Mouse (Mus musculus): ENCODE results near the gene Nelfcd.

Nelfcd gene

DNA sequence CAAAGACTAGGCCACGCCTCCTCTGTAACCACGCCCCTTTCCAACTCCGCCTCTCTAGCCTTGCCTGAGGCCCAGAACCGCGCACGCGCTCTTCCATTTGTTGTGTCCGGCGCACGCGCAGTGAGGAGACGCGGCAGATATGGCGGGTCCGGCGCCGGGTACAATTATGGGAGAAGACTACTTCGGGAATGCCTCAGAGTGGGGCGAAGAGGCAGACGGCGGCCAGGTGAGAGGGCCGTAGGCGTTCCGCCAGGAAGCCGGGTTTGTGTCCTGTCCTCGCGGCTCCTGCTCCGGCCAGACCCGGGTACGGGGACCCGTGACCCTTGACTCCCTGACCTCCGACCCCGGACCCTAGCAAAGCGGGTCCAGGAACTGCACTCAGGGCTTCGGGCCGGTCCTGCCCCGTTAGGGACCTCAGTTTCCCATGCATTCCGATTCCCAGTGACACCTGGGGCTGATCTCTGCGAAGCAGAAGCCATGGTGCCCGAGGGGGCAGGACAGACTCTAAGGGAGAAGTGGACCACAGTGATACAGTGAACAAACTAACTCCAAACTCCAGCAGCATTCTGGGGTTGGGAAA is at the start of gene Nelfcd:
Gene Nelfcd, plus strand, starts transcription at position 74 of the 580 bp plus-strand sequence.
- peak; percentile 97 for DNase-seq (ENCODE audit: low read depth, low spot score)

DNA sequence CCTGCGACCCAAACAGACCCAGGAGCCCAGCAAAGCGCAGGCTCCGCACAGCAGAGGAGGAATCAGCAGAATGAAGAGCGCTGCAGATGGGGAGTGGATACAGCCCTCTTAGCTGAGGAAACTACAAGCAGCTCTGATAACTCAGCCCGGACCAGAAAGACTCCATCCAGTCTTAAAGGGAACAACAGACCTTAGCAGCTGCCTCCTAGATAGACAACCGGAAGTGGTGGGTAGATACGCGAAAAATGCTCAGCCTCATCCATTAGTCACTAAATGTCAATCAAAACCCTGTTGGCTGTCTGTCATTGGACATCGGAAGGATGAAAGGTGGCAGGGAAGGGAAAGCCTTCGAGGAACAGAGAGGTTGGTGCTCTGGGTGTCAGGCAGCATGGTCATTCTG is 49.0 kb upstream of the Nelfcd start:
- no peak for DNase-seq (ENCODE audit: low read depth, low spot score)

- no peak for DNase-seq (ENCODE audit: low read depth, low spot score)
Observed at GRCm38 (mm10) chr2:174381021-174381420, 34.6 kb upstream of the Nelfcd start.

DNA sequence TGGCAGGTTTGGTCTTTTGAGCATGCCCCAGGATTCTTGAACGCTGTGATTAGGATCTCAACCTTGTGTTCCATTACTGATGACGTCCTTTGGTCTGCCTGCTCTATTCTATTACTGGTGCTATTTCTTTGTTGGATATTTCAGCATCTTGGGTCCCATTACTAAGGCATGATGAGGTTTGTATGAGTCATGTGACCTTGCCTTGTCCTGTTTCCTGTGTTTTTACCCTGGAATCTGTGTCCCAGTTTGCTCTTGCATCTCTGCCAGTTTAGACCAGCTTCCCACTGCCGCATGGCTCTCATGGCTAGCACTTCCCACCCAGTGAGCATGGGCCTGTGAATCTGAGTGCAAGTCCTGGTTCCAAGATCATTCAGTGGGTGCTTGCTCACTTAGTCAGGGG is 23.7 kb upstream of the Nelfcd start:
- DNase-seq (ENCODE audit: low read depth, low spot score) = no peak

DNA sequence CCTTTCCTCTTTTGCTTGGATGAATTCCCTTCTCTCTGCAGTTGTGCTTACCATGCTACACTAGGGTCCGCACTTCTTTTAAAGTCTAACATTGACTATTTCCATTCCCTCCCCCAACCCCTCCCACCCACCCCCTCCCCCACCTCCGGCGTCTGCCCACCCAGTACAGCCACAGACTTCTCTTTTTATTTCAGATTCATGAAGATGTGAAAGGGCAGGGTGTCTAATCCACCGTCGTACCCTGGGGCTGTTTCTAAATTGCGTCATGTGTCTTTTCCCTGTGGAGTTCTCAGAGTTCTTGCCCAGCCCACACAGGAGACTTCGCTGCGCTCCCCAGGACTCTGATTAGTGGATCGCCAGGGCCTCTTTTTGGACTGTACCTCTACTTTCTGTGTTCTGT is 23.1 kb upstream of the Nelfcd start:
- DNase-seq (ENCODE audit: low read depth, low spot score) = no peak

GRCm38 (mm10) chr2:174393383-174393782 is 22.2 kb upstream of the Nelfcd start:
- no peak for DNase-seq (ENCODE audit: low read depth, low spot score)

DNA sequence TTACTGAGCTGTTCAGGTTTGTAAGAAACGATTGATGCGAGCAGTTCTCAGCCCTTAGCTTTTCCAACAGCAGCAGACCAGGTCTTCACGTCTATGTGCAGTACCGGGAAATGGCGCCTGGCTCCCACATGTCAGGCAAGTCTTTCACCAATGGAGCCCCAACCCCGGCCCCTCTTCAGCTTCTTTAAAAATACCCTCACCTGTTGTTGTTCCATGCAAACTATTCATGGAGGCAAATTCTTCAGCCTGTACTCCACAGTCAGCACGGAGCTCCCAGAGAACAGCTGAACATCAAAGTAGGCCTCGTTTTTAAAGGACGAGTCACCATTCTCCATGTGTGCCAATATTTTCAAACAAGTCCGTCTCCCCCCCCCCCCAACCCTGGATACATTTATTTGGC is 19.0 kb upstream of the Nelfcd start:
- no peak for DNase-seq (ENCODE audit: low read depth, low spot score)

DNA sequence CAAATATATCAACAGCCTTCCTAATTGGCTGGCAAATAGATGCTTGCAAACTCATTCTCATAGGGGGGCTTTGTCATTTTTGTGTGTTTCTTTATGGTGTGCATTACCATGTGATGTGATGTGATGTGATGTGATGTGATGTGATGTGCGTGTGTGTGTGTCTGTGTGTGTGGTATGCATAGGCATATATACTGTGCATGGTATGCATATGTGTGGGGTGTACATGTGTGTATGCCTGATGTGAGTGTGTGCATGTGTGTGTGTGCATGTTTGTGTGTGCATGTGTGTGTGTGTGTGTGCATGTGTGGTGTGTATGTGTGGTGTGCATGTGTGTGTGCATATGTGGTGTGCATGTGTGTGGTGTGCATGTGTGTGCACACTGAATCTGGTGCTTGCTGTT is 18.5 kb upstream of the Nelfcd start:
- no peak for DNase-seq (ENCODE audit: low read depth, low spot score)

GRCm38 (mm10) chr2:174397881-174398280 is 17.7 kb upstream of the Nelfcd start:
- no peak for DNase-seq (ENCODE audit: low read depth, low spot score)

DNA sequence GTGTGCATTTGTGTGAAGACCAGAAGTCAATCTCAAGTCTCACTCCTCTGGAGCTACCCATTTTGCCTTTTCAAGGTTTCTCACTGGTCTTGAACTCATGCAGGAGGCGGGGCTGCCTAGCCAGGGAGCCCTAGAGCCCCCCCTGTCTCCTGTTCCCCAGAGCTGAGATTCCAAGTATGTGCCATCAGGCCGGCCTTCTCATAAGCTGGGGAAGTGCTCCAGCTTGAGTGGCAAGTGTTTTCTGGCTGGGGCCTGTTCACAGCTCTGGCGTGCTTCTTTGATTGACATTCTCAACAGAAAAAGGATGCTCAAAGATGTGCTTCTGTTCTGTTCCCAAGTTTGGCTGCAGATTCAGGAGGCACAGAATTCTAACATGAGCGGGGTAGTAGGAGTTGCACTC is 15.2 kb upstream of the Nelfcd start:
- DNase-seq (ENCODE audit: low read depth, low spot score) = no peak

GRCm38 (mm10) chr2:174410222-174410621 is 5.4 kb upstream of the Nelfcd start:
- DNase-seq (ENCODE audit: low read depth, low spot score) = no peak

DNA sequence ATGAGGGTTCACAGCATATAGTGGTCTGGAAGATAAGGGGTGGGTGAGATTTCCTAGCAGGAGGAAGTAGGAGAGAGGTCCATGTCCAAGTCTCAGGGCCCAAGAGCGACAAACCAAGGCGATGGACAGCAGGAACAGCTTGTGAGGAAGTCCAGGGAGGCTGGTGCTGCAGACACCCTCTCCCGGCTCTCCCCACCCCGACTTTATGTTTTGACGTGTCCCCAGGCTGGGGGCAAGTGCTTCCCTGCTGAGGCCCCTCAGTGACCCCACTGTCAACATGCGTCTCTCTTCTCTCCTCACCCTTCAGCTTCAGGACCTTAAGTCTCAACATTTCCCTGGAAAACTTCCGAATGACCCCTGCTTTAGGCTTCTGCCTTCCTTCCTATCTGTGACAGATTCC is 2.5 kb upstream of the Nelfcd start:
- DNase-seq (ENCODE audit: low read depth, low spot score) = no peak

GRCm38 (mm10) chr2:174415001-174415730 is 438 bp upstream of the Nelfcd start:
- DNase-seq (ENCODE audit: low read depth, low spot score) = no peak

GRCm38 (mm10) chr2:174421107-174421506 is 5.5 kb downstream of the Nelfcd start:
- DNase-seq (ENCODE audit: low read depth, low spot score) = no peak

DNA sequence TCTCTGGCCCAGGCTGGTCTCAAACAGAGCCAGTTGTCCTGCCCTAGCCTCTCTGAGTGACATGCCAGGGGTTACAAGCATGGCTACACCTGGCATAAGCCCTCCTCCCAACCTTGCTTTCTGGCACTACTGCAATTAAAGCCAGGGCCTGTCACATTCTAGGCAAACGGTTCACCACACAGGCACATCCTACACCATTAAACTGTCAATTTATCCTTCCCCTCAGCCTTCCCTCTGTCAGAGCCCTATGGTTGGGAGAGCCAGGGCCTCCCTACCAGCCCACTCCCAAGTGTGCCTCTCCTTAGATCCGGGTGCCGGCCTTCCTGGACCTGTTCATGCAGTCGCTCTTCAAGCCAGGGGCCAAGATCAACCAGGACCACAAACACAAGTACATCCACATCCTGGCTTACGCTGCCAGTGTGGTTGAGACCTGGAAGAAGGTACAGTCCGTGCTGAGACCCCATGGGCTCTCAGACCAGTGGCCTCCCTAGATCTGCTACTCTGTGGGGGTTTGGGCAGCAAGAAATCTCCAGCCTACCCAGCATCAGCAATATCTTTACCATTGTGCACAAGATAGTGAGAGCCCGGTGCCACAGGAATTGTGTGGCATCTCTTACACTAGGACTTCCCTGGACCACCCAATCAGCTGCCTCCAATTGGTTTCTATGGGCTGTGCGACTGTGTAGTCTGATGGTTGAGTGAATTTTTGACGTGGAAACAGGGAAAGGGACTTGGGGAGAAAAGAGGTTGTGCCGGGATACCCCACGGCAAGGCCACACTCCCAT is 8.9 kb downstream of the Nelfcd start:
- no peak for DNase-seq (ENCODE audit: low read depth, low spot score)

GRCm38 (mm10) chr2:174426856-174427255 is 11.3 kb downstream of the Nelfcd start:
- DNase-seq (ENCODE audit: low read depth, low spot score) = no peak

DNA sequence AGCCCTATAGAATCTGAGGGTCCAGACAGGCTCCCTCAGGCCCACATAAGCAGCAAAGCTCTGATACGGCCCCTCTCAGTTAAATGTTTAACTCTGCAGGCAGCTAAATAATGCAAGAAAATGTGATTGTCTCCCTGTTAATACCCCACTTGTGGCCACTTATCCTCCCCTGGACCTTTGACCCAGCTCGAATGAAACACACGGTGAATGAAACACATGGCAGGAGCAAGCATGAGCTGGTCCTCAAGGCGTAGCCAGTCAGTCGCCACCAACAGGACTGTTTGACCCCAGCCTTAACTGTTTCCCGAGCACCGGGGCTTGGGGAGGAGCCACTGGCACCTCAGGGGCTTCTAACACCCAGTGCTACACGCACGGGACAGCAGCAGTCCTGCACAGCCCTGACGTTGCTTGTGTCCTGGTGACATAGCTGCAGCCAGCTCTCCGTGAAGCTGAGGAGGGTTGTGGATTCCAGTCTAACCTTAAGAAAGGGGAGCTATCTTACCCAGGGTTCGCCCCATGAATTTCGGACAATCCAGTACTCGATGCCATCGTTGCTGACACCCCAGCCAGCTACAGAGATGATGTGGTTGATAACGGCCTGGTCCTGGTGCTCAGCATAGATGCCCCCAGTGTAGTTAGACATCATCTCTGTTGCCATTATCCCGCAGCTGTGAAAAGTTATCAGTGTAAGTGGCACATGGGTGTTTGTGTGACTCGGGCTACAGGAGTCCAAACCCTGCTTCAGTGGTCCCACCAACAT is 12.7 kb downstream of the Nelfcd start:
- DNase-seq (ENCODE audit: low read depth, low spot score) = no peak

DNA sequence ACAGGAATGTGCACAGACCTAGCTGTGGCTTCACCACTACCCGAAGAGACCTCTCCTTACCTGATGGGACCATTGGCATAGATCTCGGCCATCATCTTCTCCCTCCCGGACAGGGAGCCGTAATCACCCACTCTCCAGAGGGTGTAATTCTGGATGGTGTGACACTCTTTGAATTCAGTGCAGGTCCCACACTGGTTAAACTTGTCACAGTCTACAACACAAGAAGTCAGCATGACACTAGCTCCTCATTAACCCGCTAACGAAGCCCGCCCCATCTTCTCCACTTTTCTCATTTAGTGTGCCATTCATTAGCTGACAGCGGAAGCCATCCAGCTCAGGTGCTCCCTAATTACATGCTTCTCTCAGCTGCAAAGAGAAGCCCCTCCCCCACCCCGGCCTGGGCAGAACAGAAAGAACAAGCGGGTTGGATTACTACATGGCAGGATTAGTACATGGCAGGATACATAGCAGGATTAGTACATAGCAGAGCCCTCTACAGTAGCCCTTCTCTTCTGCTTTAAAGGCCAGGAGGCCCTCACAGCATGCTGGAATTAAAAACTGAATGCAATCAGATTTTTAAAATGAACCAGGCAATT is 13.5 kb downstream of the Nelfcd start:
- no peak for DNase-seq (ENCODE audit: low read depth, low spot score)

GRCm38 (mm10) chr2:174434943-174435342 is 19.3 kb downstream of the Nelfcd start:
- DNase-seq (ENCODE audit: low read depth, low spot score) = no peak

DNA sequence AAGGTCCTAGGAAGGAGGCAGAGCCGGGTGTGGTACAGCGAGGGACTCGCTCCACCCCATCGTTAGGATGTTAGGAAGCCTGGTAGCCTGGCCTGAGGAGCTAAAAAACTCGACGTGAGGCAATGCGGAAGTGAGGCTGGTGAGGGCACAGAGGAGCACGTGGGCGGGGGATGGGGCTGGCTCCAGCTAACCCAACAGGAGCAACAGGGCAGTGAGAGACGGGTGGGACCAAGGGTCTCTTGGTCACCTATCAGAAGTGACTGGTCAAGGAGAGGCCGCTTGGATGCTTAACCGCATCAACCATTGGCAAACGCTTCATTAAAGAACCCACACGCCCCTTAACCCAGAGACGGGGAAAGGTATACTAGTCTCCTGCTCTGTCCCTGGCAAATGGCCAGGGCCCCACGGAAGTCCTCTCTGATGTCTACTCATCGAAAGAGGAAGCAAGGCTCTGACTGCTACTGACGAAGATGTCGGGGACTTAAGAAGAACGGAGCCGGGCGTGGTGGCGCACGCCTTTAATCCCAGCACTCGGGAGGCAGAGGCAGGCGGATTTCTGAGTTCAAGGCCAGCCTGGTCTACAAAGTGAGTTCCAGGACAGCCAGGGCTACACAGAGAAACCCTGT is 20.6 kb downstream of the Nelfcd start:
- no peak for DNase-seq (ENCODE audit: low read depth, low spot score)
